12 mouse cellular contexts compared by ENCODE assay signal in genomic region chr3:130962701-130963472, GRCm38 (mm10).
A peak's percentile ranks its signal among the peaks of the same experiment; 100 is the strongest.
DNase-seq lines count a peak whose midpoint lies in the region; ATAC-seq and TF ChIP-seq lines count a peak whose summit lies in the region.
"Had no signal": no experiment of that assay in that cellular context is flagged by ENCODE, and none has a peak within 500 bp of the region (broad histone marks: within the 10 kb centered on the region; RNA-seq: fewer than 3 reads in every experiment).

No protein-coding gene starts in this region.

- H3K4me2 ChIP-seq in stomach, embryonic 14.5 days (replicated peaks; ENCODE audit: low read depth, low read length) = no peak overlapping the region
- H3K4me2 ChIP-seq in stomach, postnatal 0 days (replicated peaks; ENCODE audit: low read depth) = no peak overlapping the region
- H3K4me2 ChIP-seq in forebrain, embryonic 15.5 days (replicated peaks) = peak overlapping the region; percentile 47
- peak overlapping the region; percentile 49 for H3K4me2 ChIP-seq in midbrain, embryonic 12.5 days (replicated peaks)
- H3K4me2 ChIP-seq in liver, postnatal 0 days (ENCODE audit: low read depth, low read length) = no peak overlapping the region

- no peaks in the 10 kb centered on the region for H3K9me3 ChIP-seq in stomach, embryonic 14.5 days (ENCODE audit: control insufficient read depth, low read depth, low read length)
- H3K9me3 ChIP-seq in stomach, postnatal 0 days (ENCODE audit: control insufficient read depth, low read length) = no peaks in the 10 kb centered on the region
- no peaks in the 10 kb centered on the region for H3K9me3 ChIP-seq in forebrain, embryonic 15.5 days
- no peaks in the 10 kb centered on the region for H3K9me3 ChIP-seq in midbrain, embryonic 12.5 days
- H3K9me3 ChIP-seq in liver, postnatal 0 days (ENCODE audit: low read length) = no peaks in the 10 kb centered on the region

- no peak overlapping the region for H3K27ac ChIP-seq in stomach, embryonic 14.5 days (ENCODE audit: low read length)
- H3K27ac ChIP-seq in stomach, postnatal 0 days (replicated peaks) = no peak overlapping the region
- peak overlapping the region; percentile 68 for H3K27ac ChIP-seq in forebrain, embryonic 15.5 days (replicated peaks)
- peak overlapping the region; percentile 94 for H3K27ac ChIP-seq in midbrain, embryonic 12.5 days (replicated peaks)
- H3K27ac ChIP-seq in liver, postnatal 0 days (ENCODE audit: low read depth) = no peak overlapping the region
- H3K27ac ChIP-seq: gastrocnemius, adult 2 months had no signal

- no peaks in the 10 kb centered on the region for H3K27me3 ChIP-seq in stomach, embryonic 14.5 days (ENCODE audit: control insufficient read depth, insufficient read depth, low read length)
- H3K27me3 ChIP-seq in stomach, postnatal 0 days (ENCODE audit: control insufficient read depth, insufficient read depth, low read length) = no peaks in the 10 kb centered on the region
- H3K27me3 ChIP-seq in forebrain, embryonic 15.5 days = no peaks in the 10 kb centered on the region
- no peaks in the 10 kb centered on the region for H3K27me3 ChIP-seq in midbrain, embryonic 12.5 days
- 0 out of 2 replicates have a peak, but pooled peaks cover 3% of the 10 kb centered on the region for H3K27me3 ChIP-seq in liver, postnatal 0 days (ENCODE audit: insufficient read depth, low read length)

- TF ChIP-seq CTCF in stomach, postnatal 0 days (IDR thresholded peaks at IDR 0.05; ENCODE audit: low read depth) = no peak
- TF ChIP-seq CTCF in liver, postnatal 0 days (IDR thresholded peaks at IDR 0.05; ENCODE audit: low read depth) = no peak

- no peak for DNase-seq in stomach, postnatal 0 days (ENCODE audit: low spot score)
- no peak for DNase-seq in frontal cortex, postnatal 10 days (ENCODE audit: low spot score in 2 of 2)
- no peak for DNase-seq in liver, postnatal 0 days
- no peak for DNase-seq in layer of hippocampus, adult 11-12 months (ENCODE audit: low spot score)
- DNase-seq: cerebellum, adult 11-12 months; gastrocnemius, adult 2 months; thymus, postnatal 25 days had no signal

- H3K4me3 ChIP-seq in stomach, embryonic 14.5 days (ENCODE audit: low read depth, low read length) = no peak overlapping the region
- H3K4me3 ChIP-seq in stomach, postnatal 0 days (ENCODE audit: low read depth, low read length) = no peak overlapping the region
- peak overlapping the region; percentile 30 for H3K4me3 ChIP-seq in forebrain, embryonic 15.5 days
- H3K4me3 ChIP-seq in midbrain, embryonic 12.5 days = peak overlapping the region; percentile 20; the same call in 1 of the 2 replicates
- H3K4me3 ChIP-seq in liver, postnatal 0 days (ENCODE audit: low read depth, low read length) = no peak overlapping the region
- H3K4me3 ChIP-seq: gastrocnemius, adult 2 months; myocyte had no signal

- H3K4me1 ChIP-seq in stomach, embryonic 14.5 days (ENCODE audit: control insufficient read depth, insufficient read depth, low read length) = 0 out of 2 replicates have a peak, but pooled peaks cover 3% of the 10 kb centered on the region
- H3K4me1 ChIP-seq in stomach, postnatal 0 days (replicated peaks; ENCODE audit: control insufficient read depth, insufficient read depth) = no peaks in the 10 kb centered on the region
- peaks cover 29% of the 10 kb centered on the region for H3K4me1 ChIP-seq in forebrain, embryonic 15.5 days
- H3K4me1 ChIP-seq in midbrain, embryonic 12.5 days = peaks cover 39% of the 10 kb centered on the region
- H3K4me1 ChIP-seq in liver, postnatal 0 days (ENCODE audit: insufficient read depth) = no peaks in the 10 kb centered on the region

- H3K9ac ChIP-seq in stomach, embryonic 14.5 days (replicated peaks; ENCODE audit: low read depth, low read length) = no peak overlapping the region
- no peak overlapping the region for H3K9ac ChIP-seq in stomach, postnatal 0 days (ENCODE audit: low read length)
- peak overlapping the region; percentile 38 for H3K9ac ChIP-seq in forebrain, embryonic 15.5 days (replicated peaks)
- no peak overlapping the region for H3K9ac ChIP-seq in midbrain, embryonic 12.5 days (replicated peaks)
- H3K9ac ChIP-seq in liver, postnatal 0 days (replicated peaks) = no peak overlapping the region

- WGBS in stomach, embryonic 14.5 days = 64% methylated on average over 12 of the region's 12 CpGs
- 77% methylated on average over 12 of the region's 12 CpGs for WGBS in stomach, postnatal 0 days
- 9% methylated on average over 12 of the region's 12 CpGs for WGBS in forebrain, embryonic 15.5 days
- 17% methylated on average over 12 of the region's 12 CpGs for WGBS in midbrain, embryonic 12.5 days
- WGBS in liver, postnatal 0 days (ENCODE audit: insufficient replicate concordance) = 64% methylated on average over 12 of the region's 12 CpGs

- ATAC-seq in stomach, embryonic 14.5 days (ENCODE audit: insufficient number of reproducible peaks, insufficient read depth, low FRiP score, low read depth) = 0 out of 2 replicates have a peak, but pooled peaks have one; percentile 14
- ATAC-seq in stomach, postnatal 0 days (ENCODE audit: low FRiP score, low TSS enrichment) = no peak
- peak; percentile 80 for ATAC-seq in forebrain, embryonic 15.5 days (replicated peaks)
- ATAC-seq in midbrain, embryonic 12.5 days (ENCODE audit: low FRiP score, low read depth) = peak; percentile 72
- no peak for ATAC-seq in liver, postnatal 0 days
- ATAC-seq: inflammation-experienced regulatory T-cells, adult 6 months had no signal

- no peaks in the 10 kb centered on the region for H3K36me3 ChIP-seq in stomach, embryonic 14.5 days (ENCODE audit: control insufficient read depth, insufficient read depth, low read length)
- H3K36me3 ChIP-seq in stomach, postnatal 0 days (ENCODE audit: control insufficient read depth, insufficient read depth, low read length) = no peaks in the 10 kb centered on the region
- H3K36me3 ChIP-seq in forebrain, embryonic 15.5 days = no peaks in the 10 kb centered on the region
- no peaks in the 10 kb centered on the region for H3K36me3 ChIP-seq in midbrain, embryonic 12.5 days
- H3K36me3 ChIP-seq in liver, postnatal 0 days (replicated peaks; ENCODE audit: insufficient read depth, low read length) = no peaks in the 10 kb centered on the region

- TF ChIP-seq EP300 in stomach, postnatal 0 days (optimal IDR thresholded peaks at IDR 0.05) = no peak
- TF ChIP-seq EP300 in liver, postnatal 0 days (IDR thresholded peaks at IDR 0.05; ENCODE audit: low read depth) = no peak

Comparison
In these comparisons a context has a peak if more than half of its experiments do, and no peak if none do; other contexts are left out.
1. ATAC-seq: peak in stomach, embryonic 14.5 days (single experiment), forebrain, embryonic 15.5 days (single experiment) and midbrain, embryonic 12.5 days (single experiment); none in stomach, postnatal 0 days (single experiment) and liver, postnatal 0 days (single experiment).
2. H3K27ac ChIP-seq: peak in forebrain, embryonic 15.5 days (single experiment) and midbrain, embryonic 12.5 days (single experiment); none in stomach, embryonic 14.5 days (single experiment), stomach, postnatal 0 days (single experiment) and liver, postnatal 0 days (single experiment).
3. H3K4me2 ChIP-seq: peak in forebrain, embryonic 15.5 days (single experiment) and midbrain, embryonic 12.5 days (single experiment); none in stomach, embryonic 14.5 days (single experiment), stomach, postnatal 0 days (single experiment) and liver, postnatal 0 days (single experiment).
4. H3K4me3 ChIP-seq: peak in forebrain, embryonic 15.5 days (single experiment) and midbrain, embryonic 12.5 days (single experiment); none in stomach, embryonic 14.5 days (single experiment), stomach, postnatal 0 days (single experiment) and liver, postnatal 0 days (single experiment).